Mouse (Mus musculus): ENCODE measurements around the gene Stard3.
A peak's percentile ranks its signal among the peaks of the same experiment; 100 is the strongest.

The Stard3 gene

DNA sequence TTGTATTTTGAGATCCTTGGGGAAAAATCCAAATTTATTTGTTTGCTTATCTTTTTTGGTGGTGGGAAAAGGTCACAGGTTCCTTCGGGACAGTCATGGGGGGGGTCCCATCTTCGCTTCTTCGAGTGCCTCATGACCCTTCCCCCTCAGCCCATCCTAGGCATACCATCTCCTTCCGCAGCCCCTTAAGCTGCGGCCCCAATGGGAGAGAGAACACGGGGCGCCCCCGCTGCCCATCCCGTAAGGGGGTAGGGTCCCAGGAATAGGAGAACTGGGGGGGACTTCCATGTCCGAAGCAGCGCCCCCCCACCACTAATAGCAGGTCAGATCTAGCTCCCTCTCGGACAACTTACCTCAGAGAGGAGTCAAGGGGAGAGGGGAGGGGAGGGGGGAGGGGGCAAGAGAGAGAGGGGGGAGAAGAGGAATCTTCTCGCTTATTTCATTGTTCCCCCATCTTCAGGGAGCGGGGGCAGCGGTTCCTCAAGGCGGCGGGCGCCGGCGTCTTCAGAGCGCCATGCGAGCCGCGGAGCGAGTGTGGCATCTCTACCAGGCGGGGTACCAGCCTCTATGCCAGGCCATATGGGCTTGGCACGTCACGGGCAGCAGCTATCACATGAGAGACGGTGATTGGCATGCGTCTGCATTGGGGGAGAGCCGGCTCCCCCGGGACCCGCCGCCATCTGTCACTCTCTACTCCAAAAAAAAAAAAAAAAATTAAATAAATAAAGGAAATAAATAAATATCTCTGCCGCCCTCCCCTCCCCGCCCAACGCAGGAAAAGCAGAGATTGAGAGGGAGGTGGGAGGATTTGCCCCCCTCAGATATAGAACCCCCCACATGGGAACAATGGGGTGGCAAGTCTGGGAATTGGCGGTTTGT, 28.8 kb upstream of the Stard3 start, which contains the start of gene Neurod2:
Gene Neurod2 (minus strand): TSS at position 568 of the 879 bp plus-strand sequence.
- DNase-seq (ENCODE audit: low spot score), result no peak

DNA sequence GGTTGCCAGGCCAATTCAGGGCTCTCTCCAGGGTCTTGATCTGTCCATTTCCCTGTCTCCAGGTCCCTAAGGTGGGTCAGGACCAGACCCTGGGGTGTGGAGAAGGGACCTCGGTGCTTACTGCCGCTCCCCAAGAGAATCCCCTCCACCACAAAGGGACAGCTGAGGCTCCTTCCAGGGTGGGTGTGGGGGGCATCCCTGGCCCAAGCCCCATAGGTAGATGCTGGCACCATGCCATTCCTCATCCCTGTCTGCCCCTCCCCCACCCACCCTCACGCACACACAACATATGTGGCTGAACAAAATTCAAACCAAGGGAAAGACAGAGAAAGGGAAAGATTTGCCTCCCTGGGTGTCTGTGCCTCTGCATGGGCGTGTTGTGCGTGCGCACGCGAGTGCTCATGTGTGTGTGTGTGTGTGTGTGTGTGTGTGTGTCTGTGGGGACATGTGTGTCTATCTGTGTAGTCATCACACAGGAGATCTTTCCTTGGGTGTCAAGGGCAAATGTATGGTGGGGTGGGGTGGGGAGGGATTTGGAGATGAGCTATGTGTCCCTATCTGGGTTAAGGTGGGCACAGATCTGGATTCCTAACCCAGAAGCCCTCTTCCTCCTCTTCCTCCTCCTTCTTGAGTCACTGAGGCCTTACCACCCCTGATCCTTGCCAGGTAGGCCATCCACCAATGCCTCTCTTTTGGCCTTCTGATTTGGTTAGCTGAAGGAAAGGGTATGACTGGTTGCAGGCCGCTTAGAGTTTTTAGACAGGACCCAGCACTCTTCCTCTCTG, 28.0 kb upstream of the Stard3 start:
- no peak for DNase-seq (ENCODE audit: low spot score)

DNA sequence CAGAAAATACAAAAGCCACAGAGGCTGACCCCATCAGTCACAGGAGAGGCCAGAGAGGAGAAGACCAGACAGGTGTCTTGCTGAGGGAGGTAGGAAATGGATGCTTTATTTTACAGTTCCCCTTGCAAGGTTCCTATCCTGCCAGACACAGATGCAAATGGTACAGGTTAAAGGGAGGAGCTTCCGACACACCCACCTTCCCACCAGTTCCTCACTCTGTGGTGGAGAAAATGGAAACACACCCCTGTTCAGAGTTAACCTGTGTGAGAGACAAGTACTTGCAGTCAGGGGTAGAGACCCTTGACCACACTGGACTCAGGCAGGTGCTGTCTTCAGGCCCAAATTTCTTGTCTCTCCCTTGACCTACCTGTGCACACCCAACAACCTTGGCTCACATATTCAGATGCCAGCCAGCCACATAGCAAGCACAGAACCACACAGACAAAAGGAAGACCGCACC, 27.4 kb upstream of the Stard3 start:
- DNase-seq (ENCODE audit: low spot score), result no peak

DNA sequence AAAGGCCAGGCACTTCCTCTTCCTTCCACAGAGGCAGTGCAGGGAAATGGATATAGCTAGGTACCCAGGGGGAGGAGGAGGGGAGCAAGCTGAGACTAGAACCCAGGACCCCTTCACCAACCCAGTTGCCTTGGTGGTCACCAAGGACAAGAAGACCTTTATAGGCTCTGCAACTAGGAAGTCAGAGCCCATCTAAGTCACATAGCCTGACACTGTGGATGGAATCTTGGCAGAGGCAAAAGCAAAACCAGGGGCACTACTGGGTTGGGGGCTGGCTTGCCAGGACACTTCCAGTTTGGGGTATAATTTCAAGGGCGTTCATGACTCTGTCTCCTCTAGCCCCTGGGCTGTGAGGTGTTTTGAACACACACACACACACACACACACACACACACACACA, 26.8 kb upstream of the Stard3 start:
- no peak for DNase-seq (ENCODE audit: low spot score)

DNA sequence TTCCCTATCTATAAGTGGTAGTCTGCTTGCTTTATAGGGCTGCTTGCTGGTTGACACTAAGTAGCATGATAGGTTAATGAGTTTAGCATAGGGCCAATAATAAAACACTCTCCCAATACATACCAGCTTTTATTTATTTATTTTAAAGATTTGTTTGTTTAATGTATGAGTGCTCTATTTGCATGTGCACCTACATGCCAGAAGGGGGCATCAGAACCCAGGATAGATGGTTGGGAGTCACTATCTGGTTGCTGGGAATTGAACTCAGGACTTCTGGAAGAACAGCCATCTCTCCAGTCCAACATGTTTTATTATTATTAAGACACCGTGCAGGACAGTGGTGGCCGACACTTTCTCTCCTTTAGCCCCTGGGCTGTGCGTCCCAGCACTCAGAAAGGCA, 26.0 kb upstream of the Stard3 start:
- DNase-seq (ENCODE audit: low spot score), result no peak

DNA sequence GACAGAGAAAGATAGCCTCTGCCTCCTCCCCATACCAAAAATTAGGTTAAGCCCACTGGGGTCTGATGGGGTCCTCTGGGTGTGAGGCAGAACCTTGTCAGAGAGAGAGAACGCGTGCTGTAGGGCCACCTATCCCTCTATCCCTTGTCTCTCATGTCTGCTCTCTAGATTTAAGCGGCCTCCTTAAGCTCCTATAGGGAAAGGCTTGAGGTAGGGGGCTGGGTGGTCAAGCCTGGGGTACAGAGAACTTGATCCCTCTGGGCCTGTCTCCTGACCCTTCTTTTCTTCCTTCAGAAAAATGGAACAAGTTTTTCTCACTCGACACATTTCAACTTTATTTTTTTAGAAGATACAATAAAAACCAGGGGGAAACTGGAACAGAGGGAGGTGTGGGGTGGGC, 25.3 kb upstream of the Stard3 start:
- DNase-seq (ENCODE audit: low spot score), result no peak

DNA sequence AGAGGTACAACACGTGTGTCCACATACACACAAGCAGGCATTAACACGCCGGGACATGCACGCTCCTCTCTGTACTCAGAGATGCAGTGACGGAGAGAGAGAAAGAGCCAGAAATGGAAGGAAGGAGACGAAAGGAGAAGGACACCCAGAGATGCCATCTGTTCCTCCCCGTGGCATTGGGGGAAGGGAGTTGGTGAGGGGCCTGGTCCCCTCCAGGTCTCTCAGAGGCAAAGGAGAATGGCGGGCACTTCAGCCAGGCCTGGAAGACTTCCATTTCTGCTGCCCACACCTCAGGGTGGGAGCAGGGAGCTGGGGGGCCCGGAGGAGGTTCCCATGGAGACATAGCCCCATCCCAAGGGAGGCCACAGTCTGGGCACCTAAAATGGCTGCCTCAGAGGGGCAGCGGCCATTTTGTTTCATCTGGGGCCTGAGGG, 24.9 kb upstream of the Stard3 start:
- no peak for DNase-seq (ENCODE audit: low spot score)

DNA sequence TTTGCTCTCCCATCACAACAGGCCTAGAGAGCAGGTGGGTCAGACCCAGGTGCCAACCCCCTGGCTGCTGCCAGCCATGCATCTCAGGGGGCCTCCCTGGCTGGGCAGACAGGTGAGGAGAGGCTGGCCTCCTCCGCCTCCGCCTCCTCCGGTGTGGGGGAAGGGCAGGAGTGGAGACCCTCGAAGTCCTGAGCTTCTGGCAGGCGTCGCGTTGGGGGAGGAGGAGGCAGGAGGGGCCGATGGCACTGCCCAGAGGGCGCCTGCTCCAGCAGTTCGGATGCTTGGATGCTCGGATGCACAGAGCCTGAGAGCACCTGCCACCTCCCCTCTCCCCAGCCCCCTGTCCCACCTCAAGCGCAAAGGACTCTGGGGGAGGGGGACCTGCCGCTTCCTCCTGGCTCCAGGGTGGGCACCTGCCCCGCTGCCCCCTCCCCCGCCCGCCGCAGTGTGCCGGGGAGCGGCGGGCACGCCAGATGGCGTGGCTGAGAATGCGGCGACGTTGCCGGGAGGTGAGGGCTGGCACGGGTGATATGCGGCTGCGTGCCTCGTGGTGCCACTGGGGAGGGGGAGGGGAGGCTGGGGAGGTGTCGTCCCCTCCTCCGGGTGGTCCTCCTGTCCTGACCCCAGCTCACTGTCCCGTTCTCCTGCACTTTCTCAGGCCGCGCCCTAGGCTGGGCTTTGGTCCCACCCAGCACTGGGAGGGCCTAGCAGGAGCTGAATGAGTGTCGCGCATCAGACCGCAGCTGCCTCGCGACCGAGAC, 24.0 kb upstream of the Stard3 start:
- DNase-seq (ENCODE audit: low spot score), result no peak

DNA sequence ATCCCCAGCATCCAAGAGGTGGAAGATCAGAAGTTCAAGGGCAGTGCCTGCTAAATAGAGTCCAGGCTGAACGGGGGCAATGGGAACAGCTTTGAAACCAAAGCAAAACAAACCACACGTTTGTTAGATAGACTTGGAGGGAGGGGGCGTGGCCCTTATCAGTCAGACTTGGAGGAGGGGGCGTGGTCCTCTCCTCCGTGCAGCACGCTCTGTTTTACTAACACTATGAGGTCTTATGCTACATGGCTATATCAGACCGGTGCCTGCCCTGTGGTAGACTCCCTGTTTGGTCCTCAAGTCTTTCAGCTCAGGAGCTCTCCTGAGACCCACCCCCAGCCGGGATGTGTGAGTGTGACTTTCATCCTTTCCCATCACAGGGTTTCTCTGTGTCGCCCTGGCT, 22.9 kb upstream of the Stard3 start:
- DNase-seq (ENCODE audit: low spot score), result no peak

DNA sequence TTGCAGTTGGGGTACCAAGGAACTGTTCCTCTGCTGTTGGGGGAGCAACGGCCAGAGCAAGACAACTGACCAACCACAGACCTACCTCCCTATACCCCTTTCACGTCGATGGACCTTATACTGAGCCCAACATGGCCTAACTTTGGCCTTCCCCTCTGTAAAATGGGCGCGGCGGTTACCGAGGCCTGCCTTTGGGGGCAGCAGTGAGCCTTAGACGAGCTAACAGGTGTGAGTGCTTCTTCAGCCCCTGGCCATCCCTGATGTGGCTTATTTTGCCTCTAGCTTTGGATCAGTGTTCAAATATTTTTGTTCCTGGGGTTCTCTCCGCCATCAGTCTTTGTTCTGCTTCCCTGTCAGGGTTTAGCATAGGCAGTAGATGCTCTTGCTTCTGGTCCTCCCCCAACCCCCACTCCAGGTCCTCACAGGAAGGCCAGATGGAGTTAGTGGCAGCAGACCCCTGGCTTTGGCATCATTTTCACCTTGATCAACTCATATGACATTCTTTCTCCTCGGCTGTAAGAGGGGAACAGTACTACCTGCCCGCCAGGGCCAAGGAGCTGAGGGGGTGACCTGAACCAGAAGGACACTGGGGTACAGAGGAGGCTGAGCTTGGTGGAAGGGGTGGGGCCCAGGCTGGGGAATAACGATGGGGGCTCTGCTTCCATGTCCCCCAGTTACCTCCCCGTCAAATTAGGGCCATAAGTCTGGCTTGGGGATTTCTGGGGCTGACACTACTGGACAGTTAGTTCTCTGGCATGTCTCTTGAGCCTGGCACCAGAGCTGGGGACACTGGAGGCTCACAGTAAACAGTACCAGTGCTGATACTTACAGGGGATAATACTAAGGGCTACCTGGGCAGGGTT, 21.7 kb upstream of the Stard3 start:
- no peak for DNase-seq (ENCODE audit: low spot score)

DNA sequence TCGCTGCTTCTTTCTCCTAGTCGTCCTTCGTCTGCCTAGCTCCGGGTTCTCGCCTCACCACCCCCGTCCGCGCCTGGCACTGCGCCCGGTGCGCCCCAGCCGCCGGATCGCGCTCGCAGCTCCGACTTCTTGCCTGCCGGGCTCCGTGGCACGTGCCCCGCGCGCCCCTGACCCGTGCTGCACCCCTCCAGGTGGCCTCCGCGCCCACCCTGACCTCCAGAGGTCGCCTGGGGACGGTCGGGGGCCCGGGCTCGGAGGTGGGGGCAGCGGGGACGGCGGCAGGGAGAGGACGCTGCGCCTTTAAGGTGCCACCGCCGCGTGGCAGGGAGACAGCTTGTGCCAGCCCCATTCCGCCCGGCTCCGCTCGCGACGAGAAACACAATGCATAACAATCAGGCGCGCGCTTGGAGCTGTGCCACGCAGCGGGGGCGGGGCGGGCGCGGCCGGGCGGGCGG, 19.6 kb upstream of the Stard3 start:
- DNase-seq (ENCODE audit: low spot score), result no peak

DNA sequence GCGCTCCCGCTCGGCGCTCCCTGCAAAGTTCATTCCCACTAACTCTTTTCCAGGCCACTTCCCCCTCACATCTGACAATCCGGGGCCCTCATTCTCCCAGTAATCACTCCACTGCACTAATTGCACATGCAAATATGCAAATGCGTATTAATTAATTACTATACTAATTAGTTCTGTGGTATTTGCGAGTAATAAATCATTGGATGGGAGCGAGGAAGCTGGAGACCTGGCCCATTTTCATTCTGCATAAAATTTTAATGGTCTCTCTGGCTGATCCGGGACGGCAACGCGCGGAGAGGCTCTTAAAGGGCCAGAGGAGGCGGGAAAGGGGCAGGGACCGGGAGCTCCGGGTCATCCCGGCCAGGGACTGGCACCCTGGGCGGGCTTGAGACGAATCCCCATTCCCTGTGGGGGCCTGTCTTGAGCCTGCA, 19.1 kb upstream of the Stard3 start:
- no peak for DNase-seq (ENCODE audit: low spot score)

DNA sequence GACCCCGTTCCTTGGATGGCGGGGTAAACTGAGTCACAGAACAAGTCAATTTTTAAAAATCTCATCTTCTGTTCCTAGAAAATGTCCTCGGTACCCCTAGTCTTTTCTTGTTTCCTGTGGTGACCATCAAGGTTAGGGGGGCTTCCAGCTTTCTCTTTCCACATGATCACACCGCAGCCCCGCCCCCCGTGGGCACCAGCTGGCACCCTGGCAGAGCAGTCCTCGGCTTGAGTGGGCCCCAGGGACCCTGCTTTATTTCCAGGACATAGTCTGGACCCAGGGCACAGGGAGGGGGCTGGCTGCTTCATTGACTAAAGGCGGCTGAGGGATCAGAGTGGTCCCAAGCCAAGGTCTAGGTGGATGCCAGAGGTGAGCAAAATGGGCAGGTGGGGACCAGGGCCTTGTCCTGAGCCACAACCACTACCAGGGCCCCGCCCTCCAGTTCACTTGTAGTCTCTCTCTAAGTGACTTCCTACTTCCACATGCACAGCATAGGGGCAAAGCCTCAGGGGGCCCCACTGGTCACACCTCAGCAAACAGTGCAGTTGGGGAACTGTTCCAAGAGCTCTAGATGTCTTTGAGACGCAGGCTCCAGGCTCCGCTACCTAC, 18.4 kb upstream of the Stard3 start:
- DNase-seq (ENCODE audit: low spot score), result no peak

DNA sequence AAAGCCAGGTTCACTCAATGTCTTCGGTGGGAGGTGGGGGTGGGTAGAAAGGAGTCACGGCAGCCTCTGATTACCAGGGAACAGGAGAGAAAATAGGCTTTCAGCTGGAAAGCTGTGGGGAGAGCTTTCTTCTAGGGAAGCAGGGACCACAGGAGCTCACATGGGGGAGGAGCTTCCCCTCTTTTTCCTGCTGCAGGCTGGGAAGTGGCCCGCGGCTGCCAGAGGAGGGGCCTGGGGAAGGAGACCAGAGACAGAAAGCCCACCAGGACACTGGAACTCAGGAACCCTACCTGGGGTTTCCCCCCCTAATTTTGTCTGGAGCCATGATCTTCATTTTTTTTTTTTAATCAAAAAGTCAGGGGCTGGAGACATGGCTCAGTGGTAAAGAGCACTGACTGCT, 17.6 kb upstream of the Stard3 start:
- no peak for DNase-seq (ENCODE audit: low spot score)

DNA sequence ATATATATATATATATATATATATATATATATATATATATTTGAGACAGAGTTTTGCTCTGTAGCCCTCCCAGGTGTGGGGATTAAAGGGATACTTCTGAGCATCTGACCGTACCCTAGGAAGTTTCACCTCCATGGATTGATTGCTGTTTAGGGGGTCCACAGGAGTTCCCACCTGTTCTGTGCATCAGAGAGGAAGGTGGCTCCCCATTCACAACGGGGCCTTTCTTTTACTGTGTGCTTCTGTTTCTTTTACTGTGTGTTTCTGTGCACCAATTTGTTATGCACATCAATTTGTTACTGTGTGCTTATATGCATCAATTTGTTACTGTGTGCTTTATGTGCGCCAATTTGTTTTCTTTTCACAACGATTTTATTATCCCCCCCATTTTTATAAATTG, 17.0 kb upstream of the Stard3 start:
- DNase-seq (ENCODE audit: low spot score), result no peak

DNA sequence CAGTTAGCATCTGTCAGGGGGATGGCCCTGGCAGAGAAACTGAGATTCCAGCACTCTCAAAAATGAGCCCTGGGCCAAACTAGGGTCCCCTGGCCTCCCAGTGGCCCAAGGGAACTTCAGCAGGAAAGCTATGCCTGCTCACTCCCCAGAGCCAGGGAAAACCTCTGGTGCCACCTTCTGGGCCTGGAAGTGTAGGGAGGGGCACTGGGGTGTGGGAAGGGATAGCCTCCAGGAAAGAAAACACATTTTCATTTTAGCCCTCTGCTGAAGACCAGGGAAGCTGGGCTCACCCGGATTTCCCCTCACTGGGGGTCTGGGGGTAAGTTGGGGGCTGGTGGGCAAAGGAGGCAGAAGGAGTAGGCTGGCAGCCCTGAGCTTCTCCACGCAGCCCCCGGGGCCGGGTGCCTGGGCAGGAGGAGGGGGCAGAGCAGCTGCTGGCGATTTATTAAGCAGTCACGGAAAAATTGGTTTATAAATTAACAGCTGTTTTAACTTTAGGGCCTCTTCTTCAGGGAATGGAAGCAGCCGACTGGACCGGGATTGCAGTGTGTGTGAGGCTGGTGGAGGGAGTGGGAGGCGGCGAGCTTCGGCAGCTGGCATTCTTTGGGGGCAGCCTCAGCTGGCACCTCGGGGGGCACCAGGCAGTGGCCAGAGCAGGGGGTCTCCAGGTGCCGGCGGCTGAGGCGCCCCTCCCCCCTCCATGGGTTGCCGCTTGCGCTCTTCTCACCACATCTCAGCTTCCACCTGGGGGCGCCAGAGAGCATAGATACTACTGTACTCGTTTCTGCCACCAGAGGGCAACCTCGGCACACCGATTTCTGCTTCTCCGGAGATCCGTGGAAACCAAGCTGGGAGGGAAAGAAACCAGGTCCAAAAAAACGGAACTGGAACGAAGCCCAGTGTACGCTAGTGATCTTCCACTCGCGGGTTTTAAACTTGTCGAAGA, 15.9 kb upstream of the Stard3 start:
- peak; percentile 74 for DNase-seq (ENCODE audit: low spot score)

DNA sequence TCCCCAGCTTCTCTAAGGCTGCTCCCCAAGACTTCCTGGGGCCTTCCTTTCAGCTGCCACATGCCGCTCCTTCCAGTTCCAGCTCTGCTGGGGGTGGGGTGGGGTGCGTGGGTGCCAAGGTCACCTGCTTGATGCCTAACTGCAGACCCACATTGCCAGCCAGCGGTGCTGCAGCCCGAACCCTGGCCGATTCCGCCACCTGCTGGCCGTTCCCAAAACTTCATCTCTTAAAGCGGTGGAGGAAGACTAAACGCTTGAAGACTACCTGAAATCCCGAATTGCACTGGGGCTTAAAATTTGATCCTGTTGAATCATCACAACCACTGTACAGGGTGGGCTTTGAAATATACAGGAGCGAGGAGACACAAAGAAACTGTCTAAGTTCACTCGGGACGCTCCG, 12.9 kb upstream of the Stard3 start:
- DNase-seq (ENCODE audit: low spot score), result peak; percentile 39

DNA sequence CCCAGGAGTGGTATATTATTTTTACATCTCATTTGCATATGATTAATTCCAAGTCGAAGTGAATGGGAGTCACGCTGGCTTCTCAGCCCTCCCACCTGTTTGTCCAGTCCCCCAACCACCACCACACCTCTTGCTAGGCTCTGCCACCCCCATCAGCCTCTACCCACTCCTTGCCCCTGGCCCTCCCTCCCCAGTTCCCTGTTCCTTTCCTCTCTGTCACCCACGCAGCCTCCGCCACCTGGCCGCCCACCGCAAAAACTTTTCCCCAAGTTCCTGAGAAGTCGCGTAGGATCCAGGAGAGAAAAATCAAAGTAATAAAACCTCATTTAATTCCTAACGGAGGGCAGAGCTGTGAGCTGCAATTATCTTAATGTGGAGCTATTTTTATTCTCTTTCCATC, 12.0 kb upstream of the Stard3 start:
- DNase-seq (ENCODE audit: low spot score), result no peak

DNA sequence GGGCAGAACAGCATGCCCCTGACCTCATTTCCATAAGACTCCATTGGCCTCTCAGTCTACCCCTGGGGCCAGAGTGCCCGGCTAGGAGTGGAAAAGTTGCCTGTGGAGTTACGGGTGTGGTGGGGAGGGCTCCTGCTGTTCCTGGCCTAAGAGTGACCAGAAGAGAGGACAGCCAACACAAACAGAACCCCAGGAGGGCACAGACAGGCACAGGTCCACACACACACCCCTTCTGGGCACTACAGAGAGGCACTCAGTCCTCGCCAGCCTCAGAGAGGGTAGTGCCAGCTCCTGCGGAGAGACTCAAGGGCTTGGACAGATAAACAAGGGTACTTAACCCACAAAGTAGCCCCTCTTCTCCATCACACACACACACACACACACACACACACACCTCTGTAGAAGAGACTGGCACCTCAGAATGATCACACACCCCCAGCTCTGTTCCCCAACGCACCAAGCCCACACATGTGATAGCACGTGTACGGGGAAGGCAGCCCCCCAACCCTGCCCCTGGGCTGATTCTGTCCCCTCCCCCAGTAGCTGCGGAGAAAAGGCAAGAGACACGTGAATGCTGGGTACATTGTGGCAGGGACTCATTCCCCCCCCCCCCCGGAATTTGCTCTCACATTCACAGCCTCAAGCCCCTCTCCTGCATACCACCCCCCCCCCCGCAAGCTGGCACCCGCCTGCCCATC, 10.6 kb upstream of the Stard3 start:
- DNase-seq (ENCODE audit: low spot score), result no peak
